Mouse (Mus musculus): ENCODE results near the gene Cox19. TPM values are rescaled to one million over a fixed set of nuclear protein-coding genes. Genes with fewer than 3 reads are reported as not detected.

Gene Cox19
- polyA plus RNA-seq, 1 experiment, result 52.9 TPM

DNA sequence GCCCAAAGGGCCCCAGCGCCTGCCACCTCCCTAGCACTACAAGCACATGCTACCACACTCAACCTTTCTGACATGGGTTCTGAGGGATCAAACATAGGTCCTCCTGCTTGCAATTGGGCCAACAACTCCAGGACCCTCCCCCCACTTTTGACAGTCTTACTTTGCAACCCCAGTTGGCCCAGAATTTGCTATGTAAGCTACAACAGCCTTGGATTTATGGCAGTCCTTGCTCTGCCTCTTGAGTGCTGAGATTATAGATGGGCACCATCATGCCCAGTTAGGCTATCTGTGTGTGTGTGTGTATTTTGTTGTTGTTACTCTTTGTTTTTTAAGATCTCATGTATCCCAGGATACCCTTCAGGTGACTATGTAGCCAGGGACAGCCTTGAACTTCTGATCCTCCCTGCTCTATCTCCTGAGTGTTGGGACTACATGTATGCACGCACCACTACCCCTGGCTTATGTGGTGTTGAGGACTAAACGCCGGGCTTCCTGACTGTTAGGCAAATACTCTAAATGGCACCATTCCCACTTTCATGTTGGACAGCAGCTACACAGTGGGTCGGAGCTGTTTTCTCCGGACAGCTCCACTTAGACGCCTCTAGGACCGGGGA lies 28.7 kb upstream of the Cox19 start:
- TF ChIP-seq FOSL1 (IDR thresholded peaks at IDR 0.05; ENCODE audit: insufficient read depth, low read length, poor library complexity, severe bottlenecking) (no peak), MAX (IDR thresholded peaks at IDR 0.05) (no peak), CTCF (IDR thresholded peaks at IDR 0.05; ENCODE audit: control insufficient read depth, insufficient read depth, insufficient read length) (no peak), CEBPB (IDR thresholded peaks at IDR 0.05; ENCODE audit: low read depth) (no peak), MYOG (IDR thresholded peaks at IDR 0.05; ENCODE audit: control insufficient read depth, extremely low read depth, insufficient read length) (no peak), MYOD1 (IDR thresholded peaks at IDR 0.05; ENCODE audit: control insufficient read depth, insufficient read length, low read depth) (no peak), USF1 (IDR thresholded peaks at IDR 0.05; ENCODE audit: low read depth) (no peak)
- H3K79me3 ChIP-seq (ENCODE audit: low read depth), result no peaks in the 10 kb centered on the region
- H3K36me3 ChIP-seq (ENCODE audit: control insufficient read depth, insufficient read depth), result no peaks in the 10 kb centered on the region
- H3K79me2 ChIP-seq (ENCODE audit: control insufficient read depth, insufficient read depth), result no peaks in the 10 kb centered on the region
- no peak overlapping the region for H3ac ChIP-seq (ENCODE audit: control insufficient read depth, insufficient read length, low read depth)
- no peak overlapping the region for H3K4me3 ChIP-seq (ENCODE audit: insufficient read depth, poor library complexity, severe bottlenecking)
- H3K27me3 ChIP-seq (ENCODE audit: control insufficient read depth, insufficient read depth, insufficient read length), result no peaks in the 10 kb centered on the region

GRCm38 (mm10) chr5:139378986-139379629 lies 27.9 kb upstream of the Cox19 start:
- H3K4me3 ChIP-seq (ENCODE audit: insufficient read depth, poor library complexity, severe bottlenecking), result no peak overlapping the region
- H3ac ChIP-seq (ENCODE audit: control insufficient read depth, insufficient read length, low read depth), result peak overlapping the region; percentile 31
- H3K27me3 ChIP-seq (ENCODE audit: control insufficient read depth, insufficient read depth, insufficient read length), result no peaks in the 10 kb centered on the region
- no peak for TF ChIP-seq MAX (IDR thresholded peaks at IDR 0.05)
- TF ChIP-seq CEBPB (IDR thresholded peaks at IDR 0.05; ENCODE audit: low read depth), result no peak
- no peak for TF ChIP-seq FOSL1 (IDR thresholded peaks at IDR 0.05; ENCODE audit: insufficient read depth, low read length, poor library complexity, severe bottlenecking)
- peak; percentile 5 for TF ChIP-seq USF1 (IDR thresholded peaks at IDR 0.05; ENCODE audit: low read depth)
- no peaks in the 10 kb centered on the region for H3K79me2 ChIP-seq (ENCODE audit: control insufficient read depth, insufficient read depth)
- no peaks in the 10 kb centered on the region for H3K79me3 ChIP-seq (ENCODE audit: low read depth)
- H3K36me3 ChIP-seq (ENCODE audit: control insufficient read depth, insufficient read depth), result no peaks in the 10 kb centered on the region

DNA sequence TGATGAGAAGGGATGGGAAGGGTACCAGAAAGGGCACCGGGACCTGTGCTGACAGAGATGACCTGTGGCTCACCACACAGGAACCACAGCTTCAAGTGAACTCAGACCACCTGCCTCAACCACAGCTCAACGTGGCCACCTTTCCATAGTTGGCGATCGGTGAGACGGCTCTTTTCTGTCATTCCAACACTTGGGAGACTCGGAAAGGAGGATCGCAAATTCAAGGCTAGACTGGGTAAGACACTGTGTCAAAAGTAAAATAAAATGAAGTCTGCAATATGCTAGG lies 27.0 kb upstream of the Cox19 start:
- Histone ChIP-seq H3K27me3 (ENCODE audit: control insufficient read depth, insufficient read depth, insufficient read length) (no peaks in the 10 kb centered on the region), H3K79me3 (ENCODE audit: low read depth) (no peaks in the 10 kb centered on the region), H3K79me2 (ENCODE audit: control insufficient read depth, insufficient read depth) (no peaks in the 10 kb centered on the region), H3K4me3 (ENCODE audit: insufficient read depth, poor library complexity, severe bottlenecking) (no peak overlapping the region), H3ac (ENCODE audit: control insufficient read depth, insufficient read length, low read depth) (no peak overlapping the region), H3K36me3 (ENCODE audit: control insufficient read depth, insufficient read depth) (no peaks in the 10 kb centered on the region)
- no peak for TF ChIP-seq FOSL1 (IDR thresholded peaks at IDR 0.05; ENCODE audit: insufficient read depth, low read length, poor library complexity, severe bottlenecking)

DNA sequence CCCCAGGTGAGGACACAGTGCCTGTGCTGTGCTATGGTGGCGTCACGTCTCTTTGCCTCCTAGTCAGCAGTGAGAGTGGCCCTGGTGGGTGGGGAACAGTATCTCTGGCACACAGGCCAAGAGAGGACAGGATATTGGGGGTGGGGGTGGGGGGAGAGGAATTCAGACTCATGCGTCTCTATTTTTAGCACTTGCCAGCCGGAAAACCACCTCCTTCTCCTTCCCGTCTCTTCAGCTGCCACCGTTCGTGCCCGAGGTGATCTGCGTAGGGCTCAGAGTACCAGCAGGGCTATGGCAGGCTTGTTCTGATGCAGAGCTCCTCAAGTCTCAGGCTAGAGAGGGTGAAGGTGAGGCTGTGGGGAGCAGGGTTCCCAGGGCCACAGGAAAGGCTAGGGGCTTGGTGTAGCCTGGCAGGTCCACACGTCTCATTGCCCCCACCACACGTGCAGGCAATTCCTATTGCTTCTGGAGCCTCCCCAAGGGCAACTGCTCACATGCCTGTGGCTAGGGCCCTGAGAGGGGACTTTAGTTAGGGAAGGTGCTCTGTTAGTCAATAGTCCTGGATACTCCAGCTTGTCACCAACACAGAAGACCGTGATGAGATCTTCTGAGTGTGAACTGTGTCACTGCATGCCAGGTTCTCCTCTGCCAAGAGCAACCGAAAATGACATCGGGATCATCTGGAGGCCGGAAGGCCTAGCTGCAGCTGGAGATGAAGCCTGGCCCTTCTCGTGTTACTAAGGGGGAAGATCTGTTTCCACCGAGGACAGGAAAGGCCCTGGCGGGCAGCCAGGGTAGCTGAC lies 26.5 kb upstream of the Cox19 start, which contains the start of gene Gpr146:
Gene Gpr146 (plus strand): TSS at position 230 of the 803 bp plus-strand sequence.
- H3K4me3 ChIP-seq (ENCODE audit: insufficient read depth, poor library complexity, severe bottlenecking), result no peak within 1 kb of the TSS

GRCm38 (mm10) chr5:139374841-139375240 lies 23.6 kb upstream of the Cox19 start:
- TF ChIP-seq MYOD1 (IDR thresholded peaks at IDR 0.05; ENCODE audit: control insufficient read depth, insufficient read length, low read depth) (no peak), MAX (IDR thresholded peaks at IDR 0.05) (no peak), CTCF (IDR thresholded peaks at IDR 0.05; ENCODE audit: control insufficient read depth, insufficient read depth, insufficient read length) (no peak), FOSL1 (IDR thresholded peaks at IDR 0.05; ENCODE audit: insufficient read depth, low read length, poor library complexity, severe bottlenecking) (no peak), CEBPB (IDR thresholded peaks at IDR 0.05; ENCODE audit: low read depth) (no peak), MYOG (IDR thresholded peaks at IDR 0.05; ENCODE audit: control insufficient read depth, extremely low read depth, insufficient read length) (no peak), USF1 (IDR thresholded peaks at IDR 0.05; ENCODE audit: low read depth) (no peak)
- Histone ChIP-seq H3ac (ENCODE audit: control insufficient read depth, insufficient read length, low read depth) (no peak overlapping the region), H3K36me3 (ENCODE audit: control insufficient read depth, insufficient read depth) (no peaks in the 10 kb centered on the region), H3K79me3 (ENCODE audit: low read depth) (peaks cover 1% of the 10 kb centered on the region), H3K79me2 (ENCODE audit: control insufficient read depth, insufficient read depth) (no peaks in the 10 kb centered on the region), H3K4me3 (ENCODE audit: insufficient read depth, poor library complexity, severe bottlenecking) (no peak overlapping the region), H3K27me3 (ENCODE audit: control insufficient read depth, insufficient read depth, insufficient read length) (no peaks in the 10 kb centered on the region)

More for the DNA sequence above, 26.5 kb upstream of the Cox19 start, which contains the start of gene Gpr146:
- Histone ChIP-seq H3K36me3 (ENCODE audit: control insufficient read depth, insufficient read depth) (no peaks in the 10 kb centered on the region), H3ac (ENCODE audit: control insufficient read depth, insufficient read length, low read depth) (peak within 1 kb of the TSS; percentile 16), H3K79me3 (ENCODE audit: low read depth) (no peaks in the 10 kb centered on the region), H3K79me2 (ENCODE audit: control insufficient read depth, insufficient read depth) (no peaks in the 10 kb centered on the region), H3K27me3 (ENCODE audit: control insufficient read depth, insufficient read depth, insufficient read length) (no peaks in the 10 kb centered on the region)
- no peak for TF ChIP-seq FOSL1 (IDR thresholded peaks at IDR 0.05; ENCODE audit: insufficient read depth, low read length, poor library complexity, severe bottlenecking)
- TF ChIP-seq MYOD1 (IDR thresholded peaks at IDR 0.05; ENCODE audit: control insufficient read depth, insufficient read length, low read depth), result no peak
- TF ChIP-seq MYOG (IDR thresholded peaks at IDR 0.05; ENCODE audit: control insufficient read depth, extremely low read depth, insufficient read length), result no peak
- TF ChIP-seq MAX (IDR thresholded peaks at IDR 0.05), result no peak
- TF ChIP-seq CTCF (IDR thresholded peaks at IDR 0.05; ENCODE audit: control insufficient read depth, insufficient read depth, insufficient read length), result no peak
- no peak for TF ChIP-seq CEBPB (IDR thresholded peaks at IDR 0.05; ENCODE audit: low read depth)
- no peak for TF ChIP-seq USF1 (IDR thresholded peaks at IDR 0.05; ENCODE audit: low read depth)

All from C2C12 (cell line).